Mouse (Mus musculus): ENCODE measurements around the gene Znhit3. TPM values are rescaled to one million over a fixed set of nuclear protein-coding genes. Genes with fewer than 3 reads are reported as not detected.
A peak's percentile ranks its signal among the peaks of the same experiment; 100 is the strongest.
"Not testable (repeated sequence)": the region's sequence is repeated elsewhere in the genome, so short reads cannot be mapped to it uniquely, and the experiment has no call there.

Znhit3 gene
- total RNA-seq, 2 experiments from 2014 or later: 31.3 to 33.7 TPM

GRCm38 (mm10) chr11:84919951-84920350 lies 3.8 kb upstream of the Znhit3 start:
- no peak for DNase-seq

GRCm38 (mm10) chr11:84919276-84919675 lies 3.1 kb upstream of the Znhit3 start:
- DNase-seq: no peak

GRCm38 (mm10) chr11:84918425-84918824 lies 2.3 kb upstream of the Znhit3 start:
- DNase-seq: peak; percentile 81 to 85

- no peak for DNase-seq
Measured at GRCm38 (mm10) chr11:84916703-84917300, 636 bp upstream of the Znhit3 start.

GRCm38 (mm10) chr11:84914673-84915072 lies 1.5 kb downstream of the Znhit3 start:
- DNase-seq: no peak

- DNase-seq: no peak
Measured at GRCm38 (mm10) chr11:84910411-84910810, 5.8 kb downstream of the Znhit3 start.

- DNase-seq: no peak
Measured at GRCm38 (mm10) chr11:84908480-84908879, 7.7 kb downstream of the Znhit3 start.

GRCm38 (mm10) chr11:84907081-84907480 lies 9.1 kb downstream of the Znhit3 start:
- DNase-seq: no peak

- DNase-seq: no peak
Measured at GRCm38 (mm10) chr11:84904597-84905144, 11.5 kb downstream of the Znhit3 start.

GRCm38 (mm10) chr11:84893113-84893512 lies 23.1 kb downstream of the Znhit3 start:
- DNase-seq: no peak

- DNase-seq: no peak
Measured at GRCm38 (mm10) chr11:84891705-84892104, 24.5 kb downstream of the Znhit3 start.

- DNase-seq: no peak
Measured at GRCm38 (mm10) chr11:84889492-84889891, 26.7 kb downstream of the Znhit3 start.

- no peak for DNase-seq
Measured at GRCm38 (mm10) chr11:84888025-84888424, 28.1 kb downstream of the Znhit3 start.

- no peak for DNase-seq
Measured at GRCm38 (mm10) chr11:84886767-84887511, 29.2 kb downstream of the Znhit3 start.

GRCm38 (mm10) chr11:84886236-84886635 lies 29.9 kb downstream of the Znhit3 start:
- DNase-seq: no peak

- no peak for DNase-seq
Measured at GRCm38 (mm10) chr11:84885238-84885637, 30.9 kb downstream of the Znhit3 start.

GRCm38 (mm10) chr11:84882346-84882745 lies 33.8 kb downstream of the Znhit3 start:
- no peak for DNase-seq

GRCm38 (mm10) chr11:84880971-84881370 lies 35.2 kb downstream of the Znhit3 start:
- DNase-seq: no peak

- DNase-seq: peak in 1 of 2 experiments; percentile 33
Measured at GRCm38 (mm10) chr11:84880465-84880961, 35.7 kb downstream of the Znhit3 start.

- DNase-seq: peak; percentile 81 to 83
Measured at GRCm38 (mm10) chr11:84879772-84880464, 36.2 kb downstream of the Znhit3 start, which contains the start of the genes Myo19 and Pigw. TSS of gene Myo19 (plus strand) at chr11:84880148. TSS of gene Pigw (minus strand) at chr11:84880285.

- no peak for DNase-seq
Measured at GRCm38 (mm10) chr11:84879007-84879771, 37.0 kb downstream of the Znhit3 start.

- not testable (repeated sequence) for DNase-seq
Measured at GRCm38 (mm10) chr11:84876020-84876419, 40.1 kb downstream of the Znhit3 start.
